Mouse (Mus musculus): ENCODE data around the gene Cd24a.

The Cd24a gene

DNA sequence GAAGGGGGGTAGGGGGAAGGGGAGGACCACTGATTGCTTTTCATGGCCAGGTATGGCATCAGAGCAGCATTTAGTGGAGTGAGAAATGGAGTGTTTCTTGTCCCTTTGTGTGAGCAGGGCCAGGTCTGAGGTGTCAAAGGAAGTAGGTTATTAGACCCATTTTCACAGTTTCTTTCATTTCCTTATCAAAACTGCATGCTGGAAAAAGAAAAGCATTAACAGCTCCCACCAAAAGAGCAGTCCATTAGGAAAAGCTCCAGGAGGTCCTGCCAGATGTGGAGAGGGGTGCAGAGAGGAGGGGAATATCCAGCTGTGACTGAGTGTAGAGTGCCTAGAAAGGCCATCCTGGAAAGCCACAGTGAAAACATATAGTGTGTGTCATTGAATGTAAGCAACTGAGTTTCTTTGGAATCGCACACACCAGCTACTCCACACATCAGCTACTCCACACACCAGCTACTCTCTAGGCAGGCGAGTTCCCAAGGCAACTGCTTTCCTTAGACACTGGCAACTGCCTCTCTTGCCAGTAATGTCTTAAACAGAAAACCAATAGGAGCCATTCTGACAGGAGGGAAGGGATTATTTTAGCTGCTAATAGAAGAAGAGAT lies 46.8 kb downstream of the Cd24a start:
- in situ Hi-C loops (cut with MboI, MseI) = no loop called here

DNA sequence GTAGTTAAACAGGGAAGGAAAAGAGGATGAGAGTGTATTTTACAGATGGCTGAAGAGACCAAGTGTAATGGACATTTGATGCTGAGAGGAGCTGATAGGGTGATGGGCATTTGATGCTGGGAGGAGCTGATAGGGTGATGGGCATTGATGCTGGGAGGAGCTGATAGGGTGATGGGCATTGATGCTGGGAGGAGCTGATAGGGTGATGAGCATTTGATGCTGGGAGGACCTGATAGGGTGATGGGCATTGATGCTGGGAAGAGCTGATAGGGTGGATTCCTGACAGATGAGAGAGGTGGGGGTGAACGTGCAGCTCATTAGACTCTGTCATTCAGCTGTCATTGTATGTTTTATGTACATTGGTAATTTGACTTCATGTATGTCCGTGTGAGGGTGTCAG lies 47.5 kb downstream of the Cd24a start:
- in situ Hi-C loops (cut with MboI, MseI) = no loop called here

DNA sequence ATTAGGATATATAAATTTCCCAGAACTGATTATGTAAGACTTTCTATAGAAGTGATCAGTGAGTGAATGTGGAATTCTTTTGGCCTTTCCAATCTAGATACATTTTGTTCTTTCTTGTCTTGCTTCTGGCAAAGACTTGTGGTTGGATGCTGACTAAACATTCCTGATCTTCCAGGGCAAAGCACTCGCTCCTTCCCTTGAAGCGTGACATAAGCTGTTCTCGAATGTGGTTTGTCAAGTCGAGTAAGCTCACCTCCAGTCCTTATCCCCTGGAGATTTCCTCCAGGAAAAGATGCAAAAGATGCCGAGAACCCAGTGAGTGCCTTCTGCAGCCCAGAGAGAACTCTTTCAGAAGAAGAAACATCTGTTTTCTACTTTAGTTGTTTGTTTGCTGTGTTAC lies 51.1 kb downstream of the Cd24a start:
- in situ Hi-C loops (cut with MboI, MseI) = no loop called here

DNA sequence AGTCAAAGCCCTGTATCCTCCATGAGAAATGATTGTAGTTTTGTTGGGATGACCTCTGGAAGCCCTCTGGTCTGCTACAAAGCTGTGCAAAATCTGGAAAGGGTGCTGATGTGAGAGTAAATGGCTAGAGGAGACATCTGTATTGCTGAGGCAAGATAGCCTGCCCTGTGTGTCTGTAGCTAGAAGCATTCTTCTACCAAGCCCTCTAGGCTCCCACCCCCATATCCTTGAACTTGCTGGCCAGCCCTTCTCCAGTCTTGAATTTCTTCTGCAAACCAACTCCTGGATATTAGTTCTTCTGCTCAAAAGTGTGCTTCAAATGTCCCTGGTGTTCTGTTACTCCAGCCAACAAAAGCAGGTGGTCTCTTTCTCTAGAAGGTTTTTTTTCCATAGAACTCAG lies 51.8 kb downstream of the Cd24a start:
- in situ Hi-C loops (cut with MboI, MseI) = no loop called here

DNA sequence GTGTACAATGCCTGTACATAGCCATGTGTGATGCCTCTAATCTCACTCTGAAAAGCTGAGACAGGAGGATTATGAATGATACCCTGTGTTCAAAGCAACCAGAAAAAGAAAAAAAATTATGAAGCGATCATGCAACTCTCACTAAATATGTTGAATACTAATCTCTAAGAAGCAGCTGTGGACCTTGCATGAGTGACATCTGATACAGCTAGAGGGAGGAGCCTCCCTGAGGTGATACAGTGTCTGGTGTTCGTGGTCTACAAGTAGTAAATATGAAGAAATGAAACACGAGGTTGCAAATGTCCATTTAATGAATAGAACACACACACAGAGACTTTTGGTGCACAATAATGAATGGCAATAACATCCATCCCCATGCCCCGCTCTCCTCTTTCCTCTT lies 52.5 kb downstream of the Cd24a start:
- in situ Hi-C loops (cut with MboI, MseI) = no loop called here

DNA sequence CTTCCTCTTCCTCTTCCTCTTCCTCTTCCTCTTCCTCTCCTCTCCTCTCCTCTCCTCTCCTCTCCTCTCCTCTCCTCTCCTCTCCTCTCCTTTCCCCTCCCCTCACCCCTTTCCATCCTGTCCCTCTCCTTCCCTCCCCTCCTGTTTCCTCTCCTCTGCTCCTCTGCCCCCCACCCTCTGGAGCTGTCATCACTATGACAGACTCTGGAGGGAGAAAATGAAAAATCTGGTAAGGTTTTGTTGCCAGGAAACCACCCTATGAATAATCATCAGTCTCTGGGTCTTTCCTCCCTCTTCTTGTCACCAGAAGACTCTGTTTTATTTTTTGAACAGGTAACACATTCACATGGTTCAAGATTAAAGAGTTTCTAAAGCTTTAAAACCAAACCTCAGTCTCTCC lies 53.0 kb downstream of the Cd24a start:
- in situ Hi-C loops (cut with MboI, MseI) = no loop called here

DNA sequence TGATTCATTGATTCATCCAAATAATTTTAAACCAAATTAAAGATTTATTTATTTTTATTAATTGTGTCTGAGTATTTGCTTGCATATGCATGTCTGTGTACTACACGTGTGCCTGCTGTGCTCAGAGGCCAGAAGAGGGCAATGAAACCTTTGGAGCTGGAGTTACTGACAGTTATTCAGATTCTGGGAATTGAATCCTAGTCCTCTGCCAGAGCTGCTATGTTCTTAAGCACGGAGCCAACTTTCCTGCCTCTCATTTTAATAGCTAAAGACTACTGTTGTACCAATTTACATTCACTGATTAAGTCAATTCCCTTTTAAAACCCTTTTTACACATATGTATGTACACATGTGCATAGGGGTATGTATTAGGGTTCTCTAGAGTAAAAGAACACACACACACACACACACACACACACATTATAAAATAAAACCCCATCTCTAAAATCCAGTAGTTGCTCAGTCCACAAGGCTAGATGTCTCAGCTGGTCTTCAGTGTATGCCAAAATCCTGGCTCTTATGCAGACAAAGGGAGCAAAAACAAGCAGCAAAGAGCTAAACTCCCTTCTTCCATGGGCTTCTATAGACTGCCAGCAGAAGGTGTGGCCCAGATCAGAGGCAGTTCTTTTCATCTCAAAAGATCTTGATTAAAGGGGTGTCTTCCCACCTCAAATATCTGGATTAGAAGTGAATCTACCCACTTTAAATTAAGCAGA lies 53.7 kb downstream of the Cd24a start:
- in situ Hi-C loops (cut with MboI, MseI) = no loop called here

DNA sequence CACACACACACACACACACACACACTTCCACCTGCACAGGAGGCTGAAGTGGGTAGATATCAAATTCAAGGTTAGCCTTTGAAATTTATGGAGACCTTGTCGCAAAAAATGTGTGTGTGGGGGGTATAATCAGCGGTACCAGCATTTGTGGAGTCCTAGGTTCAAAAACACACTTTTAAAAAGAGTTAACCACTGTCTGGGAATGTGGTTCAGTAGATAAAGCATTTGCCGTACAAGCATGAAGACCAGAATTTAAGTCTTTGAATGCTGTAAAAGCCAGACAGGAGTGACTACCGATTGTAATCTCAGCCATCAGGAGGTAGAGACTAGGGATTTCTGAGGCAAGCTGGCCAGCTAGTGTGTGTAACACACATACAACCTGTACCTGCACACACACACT lies 55.0 kb downstream of the Cd24a start:
- in situ Hi-C loops (cut with MboI, MseI) = no loop called here
